In the genomic region with DNA sequence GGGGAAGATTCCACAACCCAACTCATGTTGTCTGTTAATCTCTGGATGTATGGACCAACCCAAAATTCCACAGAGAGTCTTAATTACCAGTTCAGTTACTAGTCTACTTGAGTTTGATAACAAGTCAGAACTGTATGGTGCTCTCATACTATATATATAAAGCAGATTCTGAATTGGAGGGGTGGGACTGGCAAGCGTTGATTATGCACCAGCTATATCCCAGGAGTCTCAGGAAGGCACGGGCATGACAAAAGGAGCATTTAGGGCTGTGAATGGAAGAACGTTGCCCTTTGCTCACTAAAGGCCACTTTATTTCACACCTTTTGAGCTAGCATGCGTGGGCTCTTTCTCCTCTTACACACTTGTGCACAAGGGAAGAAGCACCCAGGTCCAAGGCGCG, we compare ENCODE assay signal across 8 mouse cellular contexts. TPM values are rescaled to one million over a fixed set of nuclear protein-coding genes. Genes with fewer than 3 reads are reported as not detected.
DNase-seq lines count a peak whose midpoint lies in the region; ATAC-seq and TF ChIP-seq lines count a peak whose summit lies in the region.

No protein-coding gene starts in this region.

- TF ChIP-seq CTCF in lung, adult 2 months (IDR thresholded peaks at IDR 0.05; ENCODE audit: insufficient read depth, low read length), result no peak

- H3K36me3 ChIP-seq in embryonic facial prominence, embryonic 14.5 days (ENCODE audit: control insufficient read depth, insufficient read depth, low read length), result no peaks in the 10 kb centered on the region
- no peaks in the 10 kb centered on the region for H3K36me3 ChIP-seq in intestine, embryonic 16.5 days (ENCODE audit: control insufficient read depth, insufficient read depth, low read length)
- no peaks in the 10 kb centered on the region for H3K36me3 ChIP-seq in neural tube, embryonic 14.5 days (ENCODE audit: control insufficient read depth, insufficient read depth, low read length)

- no peak overlapping the region for H3K27ac ChIP-seq in embryonic facial prominence, embryonic 14.5 days (replicated peaks; ENCODE audit: low read depth, low read length)
- no peak overlapping the region for H3K27ac ChIP-seq in intestine, embryonic 16.5 days (ENCODE audit: low read length)
- no peak overlapping the region for H3K27ac ChIP-seq in neural tube, embryonic 14.5 days (ENCODE audit: low read depth, low read length)

- peaks cover 21% of the 10 kb centered on the region for H3K27me3 ChIP-seq in embryonic facial prominence, embryonic 14.5 days (replicated peaks; ENCODE audit: control insufficient read depth, insufficient read depth, low read length)
- H3K27me3 ChIP-seq in intestine, embryonic 16.5 days (replicated peaks; ENCODE audit: control insufficient read depth, insufficient read depth, low read length), result peaks cover 4% of the 10 kb centered on the region; the same call in 1 of the 2 replicates
- no peaks in the 10 kb centered on the region; the same call in 1 of the 2 replicates for H3K27me3 ChIP-seq in neural tube, embryonic 14.5 days (ENCODE audit: control insufficient read depth, insufficient read depth, low read length)

- ATAC-seq in embryonic facial prominence, embryonic 14.5 days (ENCODE audit: low read depth), result no peak
- no peak for ATAC-seq in intestine, embryonic 16.5 days
- no peak for ATAC-seq in neural tube, embryonic 14.5 days (ENCODE audit: low read depth)

- H3K9ac ChIP-seq in embryonic facial prominence, embryonic 14.5 days (ENCODE audit: low read depth, low read length), result peak overlapping the region; percentile 76
- H3K9ac ChIP-seq in intestine, embryonic 16.5 days (ENCODE audit: low read depth, low read length), result peak overlapping the region; percentile 77
- H3K9ac ChIP-seq in neural tube, embryonic 14.5 days (replicated peaks; ENCODE audit: low read depth, low read length), result peak overlapping the region; percentile 84

- no peaks in the 10 kb centered on the region for H3K4me1 ChIP-seq in lung, adult 2 months (ENCODE audit: control insufficient read depth, insufficient read depth, low read length)
- no peaks in the 10 kb centered on the region; the same call in 1 of the 2 replicates for H3K4me1 ChIP-seq in embryonic facial prominence, embryonic 14.5 days (ENCODE audit: control insufficient read depth, insufficient read depth, low read length)
- peaks cover 3% of the 10 kb centered on the region; the same call in 1 of the 2 replicates for H3K4me1 ChIP-seq in intestine, embryonic 16.5 days (ENCODE audit: control insufficient read depth, insufficient read depth, low read length)
- peaks cover 4% of the 10 kb centered on the region; the same call in 1 of the 2 replicates for H3K4me1 ChIP-seq in neural tube, embryonic 14.5 days (ENCODE audit: control insufficient read depth, insufficient read depth, low read length)

- H3K9me3 ChIP-seq in embryonic facial prominence, embryonic 14.5 days (ENCODE audit: control insufficient read depth, low read length), result no peaks in the 10 kb centered on the region
- no peaks in the 10 kb centered on the region for H3K9me3 ChIP-seq in intestine, embryonic 16.5 days (ENCODE audit: control insufficient read depth, low read length)
- no peaks in the 10 kb centered on the region for H3K9me3 ChIP-seq in neural tube, embryonic 14.5 days (ENCODE audit: control insufficient read depth, low read length)

- no peak for DNase-seq in lung, adult 2 months
- DNase-seq in lung, postnatal 4 days, result no peak
- DNase-seq in embryonic facial prominence, embryonic 14.5 days (ENCODE audit: low spot score), result no peak
- DNase-seq in B cell, adult 2 months, result no peak
- DNase-seq in embryo, embryonic 10 days (ENCODE audit: low spot score), result no peak
- DNase-seq in thymus, postnatal 25 days, result no peak

- H3K4me3 ChIP-seq in lung, adult 2 months (replicated peaks; ENCODE audit: extremely low read depth, low read depth, low read length), result peak overlapping the region; percentile 49
- H3K4me3 ChIP-seq in embryonic facial prominence, embryonic 14.5 days (ENCODE audit: low read depth, low read length), result peak overlapping the region; percentile 73
- peak overlapping the region; percentile 77 for H3K4me3 ChIP-seq in intestine, embryonic 16.5 days (ENCODE audit: low read length)
- peak overlapping the region; percentile 81 for H3K4me3 ChIP-seq in neural tube, embryonic 14.5 days (ENCODE audit: low read depth, low read length)

- H3K4me2 ChIP-seq in embryonic facial prominence, embryonic 14.5 days (ENCODE audit: low read depth, low read length), result peak overlapping the region; percentile 99
- H3K4me2 ChIP-seq in intestine, embryonic 16.5 days (ENCODE audit: low read depth, low read length), result peak overlapping the region; percentile 100
- H3K4me2 ChIP-seq in neural tube, embryonic 14.5 days (ENCODE audit: low read depth, low read length), result peak overlapping the region; percentile 92

- TF ChIP-seq POLR2A in lung, adult 2 months (IDR thresholded peaks at IDR 0.05; ENCODE audit: borderline replicate concordance, extremely low read depth, low read depth, low read length), result no peak

- WGBS in lung, adult 2 months, result 11% methylated on average over 6 of the region's 6 CpGs
- 10% methylated on average over 4 of the region's 6 CpGs for WGBS in embryonic facial prominence, embryonic 14.5 days
- 11% methylated on average over 6 of the region's 6 CpGs for WGBS in intestine, embryonic 16.5 days
- 5% methylated on average over 6 of the region's 6 CpGs for WGBS in neural tube, embryonic 14.5 days

RNA-seq across cellular contexts. Expression of a gene that starts 0.5 kb away (rescaled TPM):
- polyA plus RNA-seq in lung, adult 2 months (2012; rRNA removed), result 0.12 TPM in 1 of 2 replicates, not detected in the other
- polyA plus RNA-seq in embryonic facial prominence, embryonic 14.5 days (2014; fragmentation: Nextera tagmentation; extraction: Ambion mirVana), result 0.29 and 1.0 TPM in 2 replicates
- 0.33 and 0.45 TPM in 2 replicates for polyA plus RNA-seq in intestine, embryonic 16.5 days (2015; fragmentation: Nextera tagmentation; extraction: Ambion mirVana)
- polyA plus RNA-seq in neural tube, embryonic 14.5 days (2014; fragmentation: Nextera tagmentation; extraction: Ambion mirVana), result 1.6 and 2.5 TPM in 2 replicates

RNA-seq across cellular contexts. Expression of a gene that starts 24.7 kb away (rescaled TPM):
- 0.12 and 0.14 TPM in 2 replicates for polyA plus RNA-seq in lung, adult 2 months (2012; rRNA removed)
- 30.2 and 37.6 TPM in 2 replicates for polyA plus RNA-seq in embryonic facial prominence, embryonic 14.5 days (2014; fragmentation: Nextera tagmentation; extraction: Ambion mirVana)
- polyA plus RNA-seq in intestine, embryonic 16.5 days (2015; fragmentation: Nextera tagmentation; extraction: Ambion mirVana), result 30.4 and 33.7 TPM in 2 replicates
- 3.1 and 4.2 TPM in 2 replicates for polyA plus RNA-seq in neural tube, embryonic 14.5 days (2014; fragmentation: Nextera tagmentation; extraction: Ambion mirVana)
